Mouse (Mus musculus): ENCODE measurements around the gene Ankrd60. TPM values are rescaled to one million over a fixed set of nuclear protein-coding genes. Genes with fewer than 3 reads are reported as not detected.

Gene Ankrd60
- total and polyA plus RNA-seq, 2 experiments from 2014 or later: not detected

DNA sequence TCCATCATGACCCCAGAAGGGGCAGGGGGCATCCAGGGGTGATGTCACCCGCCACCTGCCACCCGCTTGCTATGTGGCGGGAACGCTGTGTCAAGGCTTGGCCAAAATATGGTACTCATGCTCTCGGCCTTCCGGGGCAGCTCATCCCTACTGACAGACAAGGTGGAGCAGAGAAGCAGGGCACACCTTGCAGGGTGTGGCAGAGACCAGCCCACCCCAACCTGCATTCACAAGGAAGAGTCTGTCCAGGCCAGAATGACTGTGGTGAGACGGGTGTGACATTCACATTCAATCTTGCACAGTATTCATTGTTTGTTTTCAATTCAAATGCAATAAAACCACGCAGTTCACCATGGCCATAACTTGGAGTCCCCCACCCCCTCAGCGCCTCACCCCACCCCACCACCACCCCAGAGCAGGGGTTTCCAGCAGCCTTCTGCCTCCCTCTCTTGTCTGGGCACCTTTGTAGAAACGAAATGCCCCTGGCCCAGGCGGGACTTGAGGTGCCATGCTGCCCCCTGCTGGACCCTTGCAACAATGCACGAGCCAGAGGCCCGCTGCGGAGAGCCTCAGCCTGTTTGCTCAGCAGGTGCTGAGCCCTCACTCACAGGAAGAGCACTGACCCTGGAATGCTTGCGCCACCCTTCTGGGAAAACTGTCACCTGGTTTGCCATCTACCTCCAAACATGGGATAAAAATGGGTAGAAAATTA lies 32.0 kb downstream of the Ankrd60 start:
- H3K9ac ChIP-seq (replicated peaks; ENCODE audit: low read length): no peak overlapping the region
- H3K4me1 ChIP-seq (ENCODE audit: insufficient read depth, low read length): no peaks in the 10 kb centered on the region
- no peak overlapping the region for H3K4me3 ChIP-seq (ENCODE audit: low read length)
- no peak overlapping the region for H3K4me2 ChIP-seq (ENCODE audit: low read depth, low read length)
- ATAC-seq: peak; percentile 66
- no peaks in the 10 kb centered on the region for H3K27me3 ChIP-seq (ENCODE audit: insufficient read depth, low read length)
- no peaks in the 10 kb centered on the region for H3K36me3 ChIP-seq (ENCODE audit: insufficient read depth, low read length)
- TF ChIP-seq CTCF (IDR thresholded peaks at IDR 0.05; ENCODE audit: low read depth): peak; percentile 95
- WGBS: 47% methylated on average over 14 of the region's 15 CpGs
- no peak overlapping the region for H3K27ac ChIP-seq
- DNase-seq (ENCODE audit: low spot score): peak; percentile 90
- no peaks in the 10 kb centered on the region for H3K9me3 ChIP-seq (ENCODE audit: low read length)

DNA sequence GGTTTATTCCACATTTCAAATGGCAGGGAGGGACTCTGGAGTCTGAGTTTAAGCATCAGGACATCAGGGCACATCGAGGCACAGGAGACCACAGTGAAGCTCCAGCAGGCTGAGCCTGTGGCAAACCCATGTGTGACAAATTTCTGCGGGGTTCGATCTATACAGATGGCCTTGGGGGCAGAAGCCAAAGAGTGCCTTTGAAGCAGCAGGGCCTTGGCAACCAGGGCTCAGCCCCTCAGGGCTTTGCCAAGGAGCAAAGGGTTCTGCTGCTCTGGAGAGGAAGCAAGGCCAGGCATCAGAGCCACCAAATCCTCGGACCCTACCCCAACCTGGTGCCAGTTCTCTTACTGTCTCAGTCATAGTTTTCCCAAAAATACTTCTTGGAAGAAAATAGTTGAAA lies 35.4 kb downstream of the Ankrd60 start:
- Histone ChIP-seq H3K4me3 (ENCODE audit: low read length) (no peak overlapping the region), H3K36me3 (ENCODE audit: insufficient read depth, low read length) (no peaks in the 10 kb centered on the region), H3K4me2 (ENCODE audit: low read depth, low read length) (no peak overlapping the region), H3K27ac (no peak overlapping the region), H3K27me3 (ENCODE audit: insufficient read depth, low read length) (no peaks in the 10 kb centered on the region), H3K9me3 (ENCODE audit: low read length) (no peaks in the 10 kb centered on the region), H3K4me1 (ENCODE audit: insufficient read depth, low read length) (no peaks in the 10 kb centered on the region), H3K9ac (replicated peaks; ENCODE audit: low read length) (no peak overlapping the region)
- 70% methylated on average over 4 of the region's 4 CpGs for WGBS
- no peak for ATAC-seq
- DNase-seq (ENCODE audit: low spot score): no peak
- TF ChIP-seq CTCF (IDR thresholded peaks at IDR 0.05; ENCODE audit: low read depth): no peak

DNA sequence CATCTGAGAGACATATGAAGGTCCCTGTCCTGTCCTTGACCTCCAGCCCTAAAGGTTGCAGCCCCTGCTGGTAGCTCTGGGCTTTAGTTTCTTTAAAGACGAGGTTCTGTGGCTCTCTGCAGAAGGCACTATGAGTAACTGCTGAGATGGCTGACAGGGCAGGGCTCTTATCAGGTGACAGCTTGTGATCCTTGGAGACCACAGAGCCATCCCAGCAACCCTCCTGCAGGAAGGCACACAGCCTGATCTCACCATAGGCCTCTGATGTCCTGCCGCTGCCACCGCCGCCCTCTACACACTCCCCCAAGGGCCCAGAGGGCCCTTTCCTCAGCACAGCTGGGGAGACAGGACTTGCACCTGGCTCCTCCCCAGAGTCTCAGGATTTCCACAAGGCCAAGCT lies 36.4 kb downstream of the Ankrd60 start:
- 86% methylated on average over 4 of the region's 4 CpGs for WGBS
- no peaks in the 10 kb centered on the region for H3K27me3 ChIP-seq (ENCODE audit: insufficient read depth, low read length)

DNA sequence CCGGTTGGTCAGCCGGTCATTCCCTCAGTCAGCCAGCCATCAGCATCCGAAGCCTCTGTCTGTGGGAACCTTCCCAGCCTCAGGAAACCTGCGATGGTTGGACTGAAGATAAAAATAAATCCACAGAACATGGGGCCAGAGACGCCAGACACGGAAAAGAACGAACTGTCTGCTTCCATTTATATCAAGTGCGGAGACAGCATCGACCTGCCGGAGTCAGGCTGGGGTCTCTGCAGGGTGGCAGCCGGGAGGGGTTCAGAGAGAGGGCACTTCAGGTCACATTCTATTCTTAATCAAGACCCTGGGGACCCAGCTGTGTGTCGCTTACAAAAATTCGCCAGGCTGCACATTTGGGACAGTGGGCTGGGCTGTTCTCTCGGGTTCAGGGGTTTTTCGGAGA lies 38.4 kb downstream of the Ankrd60 start:
- no peak for TF ChIP-seq CTCF (IDR thresholded peaks at IDR 0.05; ENCODE audit: low read depth)
- H3K4me2 ChIP-seq (ENCODE audit: low read depth, low read length): no peak overlapping the region
- no peaks in the 10 kb centered on the region for H3K9me3 ChIP-seq (ENCODE audit: low read length)
- no peak for ATAC-seq
- H3K9ac ChIP-seq (replicated peaks; ENCODE audit: low read length): no peak overlapping the region
- H3K4me3 ChIP-seq (ENCODE audit: low read length): no peak overlapping the region
- no peaks in the 10 kb centered on the region for H3K4me1 ChIP-seq (ENCODE audit: insufficient read depth, low read length)
- H3K27me3 ChIP-seq (ENCODE audit: insufficient read depth, low read length): no peaks in the 10 kb centered on the region
- H3K36me3 ChIP-seq (ENCODE audit: insufficient read depth, low read length): no peaks in the 10 kb centered on the region
- WGBS: 53% methylated on average over 15 of the region's 15 CpGs
- no peak overlapping the region for H3K27ac ChIP-seq
- no peak for DNase-seq (ENCODE audit: low spot score)

More for the DNA sequence above, 36.4 kb downstream of the Ankrd60 start:
- Histone ChIP-seq H3K9me3 (ENCODE audit: low read length) (no peaks in the 10 kb centered on the region), H3K9ac (replicated peaks; ENCODE audit: low read length) (no peak overlapping the region), H3K4me2 (ENCODE audit: low read depth, low read length) (no peak overlapping the region), H3K4me3 (ENCODE audit: low read length) (no peak overlapping the region), H3K27ac (no peak overlapping the region), H3K36me3 (ENCODE audit: insufficient read depth, low read length) (no peaks in the 10 kb centered on the region), H3K4me1 (ENCODE audit: insufficient read depth, low read length) (no peaks in the 10 kb centered on the region)
- ATAC-seq: no peak
- DNase-seq (ENCODE audit: low spot score): no peak
- TF ChIP-seq CTCF (IDR thresholded peaks at IDR 0.05; ENCODE audit: low read depth): no peak

DNA sequence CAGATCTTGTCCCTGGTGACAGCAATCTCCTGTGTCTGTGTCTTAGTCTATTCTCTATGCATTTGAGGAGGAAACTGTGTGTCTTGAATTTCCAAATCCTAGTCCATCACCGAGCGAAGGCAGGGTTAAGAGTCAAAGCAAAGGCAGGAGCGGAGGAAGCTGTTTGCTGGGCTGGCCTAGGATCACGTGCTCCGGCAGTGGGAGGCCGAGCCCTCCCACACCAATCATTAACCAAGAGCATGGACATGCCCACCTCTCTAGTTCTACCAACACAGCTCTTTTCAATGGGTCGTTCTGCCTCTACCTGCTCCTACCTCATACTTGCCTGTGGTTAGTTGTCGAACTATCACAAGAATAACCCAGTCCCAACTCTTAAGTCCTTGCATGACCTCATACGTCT lies 42.3 kb downstream of the Ankrd60 start:
- Histone ChIP-seq H3K36me3 (ENCODE audit: insufficient read depth, low read length) (no peaks in the 10 kb centered on the region), H3K9ac (replicated peaks; ENCODE audit: low read length) (no peak overlapping the region), H3K27me3 (ENCODE audit: insufficient read depth, low read length) (no peaks in the 10 kb centered on the region), H3K4me1 (ENCODE audit: insufficient read depth, low read length) (0 out of 2 replicates have a peak, but pooled peaks cover 4% of the 10 kb centered on the region), H3K27ac (no peak overlapping the region), H3K4me3 (ENCODE audit: low read length) (no peak overlapping the region), H3K9me3 (ENCODE audit: low read length) (no peaks in the 10 kb centered on the region), H3K4me2 (ENCODE audit: low read depth, low read length) (no peak overlapping the region)
- DNase-seq (ENCODE audit: low spot score) (no peak), ATAC-seq (no peak)
- 89% methylated on average over 9 of the region's 9 CpGs for WGBS
- no peak for TF ChIP-seq CTCF (IDR thresholded peaks at IDR 0.05; ENCODE audit: low read depth)

DNA sequence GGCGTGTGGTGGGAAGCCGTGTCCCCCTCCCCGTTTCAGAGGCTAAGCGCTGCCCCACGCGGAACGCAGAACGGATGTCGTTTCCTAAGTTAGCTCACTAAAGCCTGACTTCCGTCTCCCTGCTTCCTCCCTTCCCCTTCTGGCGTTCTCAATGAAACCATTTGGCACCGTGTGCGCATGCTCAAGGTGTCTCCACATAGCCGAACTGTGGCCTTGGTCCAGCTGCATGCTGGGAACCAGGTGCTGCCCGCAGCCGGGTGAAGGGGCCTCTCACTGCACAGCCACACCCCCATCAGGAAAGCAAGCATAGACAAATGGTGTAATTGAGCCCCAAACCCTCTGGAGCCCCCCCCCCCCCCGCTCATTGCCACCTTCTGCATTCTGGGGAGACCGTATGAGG lies 42.8 kb downstream of the Ankrd60 start:
- DNase-seq (ENCODE audit: low spot score): peak; percentile 74
- no peaks in the 10 kb centered on the region for H3K36me3 ChIP-seq (ENCODE audit: insufficient read depth, low read length)
- no peak overlapping the region for H3K4me2 ChIP-seq (ENCODE audit: low read depth, low read length)
- 78% methylated on average over 18 of the region's 18 CpGs for WGBS
- no peak for TF ChIP-seq CTCF (IDR thresholded peaks at IDR 0.05; ENCODE audit: low read depth)
- ATAC-seq: peak; percentile 44
- no peak overlapping the region for H3K4me3 ChIP-seq (ENCODE audit: low read length)
- no peak overlapping the region for H3K27ac ChIP-seq
- H3K4me1 ChIP-seq (ENCODE audit: insufficient read depth, low read length): 0 out of 2 replicates have a peak, but pooled peaks cover 4% of the 10 kb centered on the region
- no peaks in the 10 kb centered on the region for H3K27me3 ChIP-seq (ENCODE audit: insufficient read depth, low read length)
- no peak overlapping the region for H3K9ac ChIP-seq (replicated peaks; ENCODE audit: low read length)
- H3K9me3 ChIP-seq (ENCODE audit: low read length): no peaks in the 10 kb centered on the region

DNA sequence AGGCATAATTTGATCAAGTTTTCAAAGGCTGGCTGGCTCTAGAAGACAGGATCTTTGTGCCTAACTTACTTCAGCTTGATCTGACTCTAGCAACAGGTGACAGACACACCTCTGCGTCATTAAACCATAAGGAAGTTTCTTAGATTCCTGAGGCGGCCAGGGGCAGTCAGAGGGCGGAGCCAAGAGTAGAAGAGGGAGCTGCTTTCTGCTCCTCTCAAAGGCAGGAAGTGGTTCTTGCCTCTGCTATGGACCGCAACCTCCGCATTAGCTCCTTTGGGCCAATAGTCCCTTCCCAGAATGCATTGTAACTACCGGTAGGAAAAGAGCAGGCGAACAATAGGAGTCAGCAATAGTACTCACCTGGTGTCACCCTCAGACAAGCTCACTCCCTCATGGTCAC lies 43.6 kb downstream of the Ankrd60 start:
- H3K4me3 ChIP-seq (ENCODE audit: low read length): no peak overlapping the region
- H3K9ac ChIP-seq (replicated peaks; ENCODE audit: low read length): no peak overlapping the region
- H3K27ac ChIP-seq: no peak overlapping the region
- TF ChIP-seq CTCF (IDR thresholded peaks at IDR 0.05; ENCODE audit: low read depth): no peak
- no peaks in the 10 kb centered on the region for H3K36me3 ChIP-seq (ENCODE audit: insufficient read depth, low read length)
- DNase-seq (ENCODE audit: low spot score): no peak
- 0 out of 2 replicates have a peak, but pooled peaks cover 4% of the 10 kb centered on the region for H3K4me1 ChIP-seq (ENCODE audit: insufficient read depth, low read length)
- H3K4me2 ChIP-seq (ENCODE audit: low read depth, low read length): no peak overlapping the region
- no peak for ATAC-seq
- H3K27me3 ChIP-seq (ENCODE audit: insufficient read depth, low read length): no peaks in the 10 kb centered on the region
- H3K9me3 ChIP-seq (ENCODE audit: low read length): no peaks in the 10 kb centered on the region
- WGBS: 85% methylated on average over 7 of the region's 7 CpGs

All from hindbrain, postnatal 0 days (tissue).